Mouse (Mus musculus) spleen, adult 2 months (tissue): Measurements from ENCODE around the gene 2010300C02Rik. TPM values are rescaled to one million over a fixed set of nuclear protein-coding genes. Genes with fewer than 3 reads are reported as not detected.

Experiments used
- DNase-seq, 2 experiments: peaks; one replicate each; pipeline versions ENCODE4 v3.0.0 to v3.0.0-alpha.2; 2012 to 2021; ENCODE audit warnings: low spot score in 2 of 2, low read depth in 1 of 2
- H3K27ac ChIP-seq: fragments of 200-500 bp; 2 replicates; pipeline ENCODE4 v1.5.1; 2012; ENCODE audit warnings: low read length, inconsistent platforms; ENCODE audit not compliant: insufficient read depth
- H3K27me3 ChIP-seq: fragments of 200-500 bp; 2 replicates; pipeline ENCODE4 v1.6.1; 2012; ENCODE audit warnings: mild to moderate bottlenecking, moderate library complexity, low read length, inconsistent platforms; ENCODE audit not compliant: control insufficient read depth, insufficient read depth
- H3K36me3 ChIP-seq: fragments of 200-500 bp; 2 replicates; pipeline ENCODE4 v1.6.1; 2012; ENCODE audit warnings: mild to moderate bottlenecking, low read length, inconsistent platforms; ENCODE audit not compliant: control insufficient read depth, insufficient read depth
- H3K4me1 ChIP-seq: fragments of 200-500 bp; 2 replicates; pipeline ENCODE4 v1.6.1; 2011; ENCODE audit warnings: inconsistent platforms; ENCODE audit not compliant: control insufficient read depth, insufficient read depth, insufficient read length
- H3K4me3 ChIP-seq: fragments of 200-500 bp; 2 replicates; pipeline ENCODE4 v1.5.1; 2011; ENCODE audit warnings: mild to moderate bottlenecking, inconsistent platforms; ENCODE audit not compliant: insufficient read depth, insufficient read length; ENCODE audit errors: extremely low read depth
- CTCF ChIP-seq: fragments of 200-500 bp; IDR thresholded peaks from 2 replicates; pipeline ENCODE4 v1.5.1; 2011; ENCODE audit warnings: mild to moderate bottlenecking, inconsistent platforms; ENCODE audit not compliant: insufficient read depth, insufficient read length, insufficient replicate concordance; ENCODE audit errors: extremely low read depth
- POLR2A ChIP-seq: fragments of 200-500 bp; IDR thresholded peaks from 2 replicates; pipeline ENCODE4 v1.6.1; 2011; ENCODE audit warnings: low read depth, low read length, inconsistent platforms
- WGBS: fragments of 180-500 bp; shearing (Covaris S2); methylation state at CpG from one replicate; pipeline ENCODE4 v1.1.7; 2018; 5-methylcytosine and 5-hydroxymethylcytosine counted together
- polyA plus RNA-seq: library from polyadenylated mRNA; depleted of rRNA; stranded (reverse); fragments of >200 nt; gene quantifications from 2 replicates; pipeline ENCODE4 v1.2.3, GENCODE M21; 2012

Gene 2010300C02Rik
- polyA plus RNA-seq, 1 experiment = 0.96 TPM

- Histone ChIP-seq H3K4me1 (no peaks in the 10 kb centered on the region), H3K27me3 (no peaks in the 10 kb centered on the region), H3K27ac (no peak overlapping the region), H3K4me3 (no peak overlapping the region), H3K36me3 (no peaks in the 10 kb centered on the region)
- TF ChIP-seq CTCF (no peak), POLR2A (no peak)
- WGBS = 90% methylated on average over 10 of the region's 10 CpGs
- DNase-seq = no peak
Observed at GRCm38 (mm10) chr1:37711596-37712356, 8.1 kb downstream of the 2010300C02Rik start.

- Histone ChIP-seq H3K27ac (no peak overlapping the region), H3K4me3 (no peak overlapping the region), H3K36me3 (no peaks in the 10 kb centered on the region), H3K4me1 (no peaks in the 10 kb centered on the region), H3K27me3 (no peaks in the 10 kb centered on the region)
- TF ChIP-seq POLR2A (no peak), CTCF (no peak)
- no peak for DNase-seq
- 91% methylated on average over 5 of the region's 5 CpGs for WGBS
Observed at GRCm38 (mm10) chr1:37711082-37711481, 8.8 kb downstream of the 2010300C02Rik start.

GRCm38 (mm10) chr1:37709736-37710135 is 10.1 kb downstream of the 2010300C02Rik start:
- no peak for DNase-seq
- Histone ChIP-seq H3K27ac (no peak overlapping the region), H3K4me1 (no peaks in the 10 kb centered on the region), H3K36me3 (no peaks in the 10 kb centered on the region), H3K27me3 (no peaks in the 10 kb centered on the region), H3K4me3 (no peak overlapping the region)
- WGBS = 55% methylated on average over 8 of the region's 8 CpGs
- no peak for TF ChIP-seq CTCF
- TF ChIP-seq POLR2A = no peak

GRCm38 (mm10) chr1:37708270-37708955 is 11.5 kb downstream of the 2010300C02Rik start:
- 86% methylated on average over 6 of the region's 6 CpGs for WGBS
- Histone ChIP-seq H3K4me1 (no peaks in the 10 kb centered on the region), H3K4me3 (no peak overlapping the region), H3K36me3 (no peaks in the 10 kb centered on the region), H3K27me3 (no peaks in the 10 kb centered on the region), H3K27ac (no peak overlapping the region)
- no peak for DNase-seq
- no peak for TF ChIP-seq CTCF
- no peak for TF ChIP-seq POLR2A

DNA sequence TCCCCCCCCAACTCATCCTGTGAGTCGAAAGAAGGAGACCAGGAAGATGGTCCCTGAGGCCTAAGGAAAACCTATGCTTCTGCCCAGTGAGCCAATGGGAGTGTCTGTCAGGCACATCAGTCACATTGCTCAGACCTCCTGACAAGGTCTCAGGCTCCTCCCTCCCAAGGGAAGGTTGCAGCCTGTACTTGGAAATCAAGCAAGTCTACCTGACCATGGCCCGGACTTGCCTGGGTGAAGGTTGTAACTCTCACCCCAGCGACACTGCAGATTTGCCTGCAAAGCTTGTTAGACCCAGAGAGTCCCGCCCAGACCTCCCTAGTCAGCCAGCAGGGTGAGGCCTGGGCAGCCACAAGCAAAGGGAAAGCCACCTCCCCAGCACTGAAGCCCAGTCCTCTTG is 17.6 kb downstream of the 2010300C02Rik start:
- TF ChIP-seq CTCF (no peak), POLR2A (no peak)

DNA sequence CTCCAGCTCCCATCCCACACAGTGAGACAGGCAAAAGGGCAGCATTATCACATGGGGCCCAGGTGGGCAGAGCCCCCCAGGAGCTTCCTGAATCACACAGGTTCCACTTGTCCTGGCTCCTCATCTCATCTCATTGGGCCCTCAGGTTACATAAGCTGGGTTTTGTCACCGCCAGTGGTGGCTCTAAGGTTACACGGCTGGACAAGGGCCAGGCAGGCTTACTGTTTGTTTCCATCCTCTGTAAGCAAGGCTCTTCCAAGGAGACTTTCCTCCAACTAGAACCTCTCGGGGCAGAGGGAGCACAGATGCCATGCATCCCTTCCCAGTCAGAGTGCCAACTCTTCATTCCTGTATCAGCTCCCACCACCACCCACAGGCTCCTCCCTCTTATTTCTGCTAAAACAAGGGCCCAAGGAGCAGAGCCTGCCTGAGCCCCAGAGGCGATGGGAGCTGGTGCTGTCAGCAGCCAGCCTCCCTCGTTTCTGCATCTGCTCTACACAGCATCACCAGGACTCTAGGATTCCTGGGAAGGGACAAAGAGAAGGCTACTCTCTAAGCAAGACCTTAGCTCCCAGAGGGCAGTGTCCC is 20.9 kb downstream of the 2010300C02Rik start:
- WGBS = 82% methylated on average over 5 of the region's 5 CpGs
- TF ChIP-seq POLR2A (no peak), CTCF (no peak)

More for the DNA sequence above, 17.6 kb downstream of the 2010300C02Rik start:
- Histone ChIP-seq H3K36me3 (no peaks in the 10 kb centered on the region), H3K4me3 (no peak overlapping the region), H3K27ac (no peak overlapping the region), H3K4me1 (no peaks in the 10 kb centered on the region), H3K27me3 (no peaks in the 10 kb centered on the region; the same call in 1 of the 2 replicates)
- DNase-seq = no peak
- 90% methylated on average over 4 of the region's 4 CpGs for whole genome bisulfite sequencing

GRCm38 (mm10) chr1:37698186-37698839 is 21.6 kb downstream of the 2010300C02Rik start:
- DNase-seq = no peak
- H3K27me3 ChIP-seq = no peaks in the 10 kb centered on the region; the same call in 1 of the 2 replicates
- H3K4me1 ChIP-seq = no peaks in the 10 kb centered on the region
- H3K27ac ChIP-seq = no peak overlapping the region
- no peak for TF ChIP-seq POLR2A
- TF ChIP-seq CTCF = no peak
- no peaks in the 10 kb centered on the region for H3K36me3 ChIP-seq
- 86% methylated on average over 8 of the region's 8 CpGs for whole genome bisulfite sequencing
- H3K4me3 ChIP-seq = no peak overlapping the region

More for the DNA sequence above, 20.9 kb downstream of the 2010300C02Rik start:
- no peaks in the 10 kb centered on the region for H3K4me1 ChIP-seq
- DNase-seq = no peak
- H3K27me3 ChIP-seq = no peaks in the 10 kb centered on the region; the same call in 1 of the 2 replicates
- no peak overlapping the region for H3K4me3 ChIP-seq
- H3K27ac ChIP-seq = no peak overlapping the region
- no peaks in the 10 kb centered on the region for H3K36me3 ChIP-seq
